Comparison of ENCODE assay signal across 9 mouse cellular contexts in genomic region chr10:119646500-119647439, GRCm38 (mm10).
DNase-seq lines count a peak whose midpoint lies in the region; ATAC-seq and TF ChIP-seq lines count a peak whose summit lies in the region.
"Had no signal": no experiment of that assay in that cellular context is flagged by ENCODE, and none has a peak within 500 bp of the region (broad histone marks: within the 10 kb centered on the region; RNA-seq: fewer than 3 reads in every experiment).

No protein-coding gene starts in this region.

- TF ChIP-seq CTCF in midbrain, postnatal 0 days (IDR thresholded peaks at IDR 0.05) = peak; percentile 97

- no peaks in the 10 kb centered on the region for H3K27me3 ChIP-seq in midbrain, postnatal 0 days (ENCODE audit: insufficient read depth, low read length)
- H3K27me3 ChIP-seq: megakaryocyte, embryonic 14.5 days had no signal

- DNase-seq in gastrocnemius, adult 18-20 months (ENCODE audit: low spot score) = peak; percentile 6
- DNase-seq in gastrocnemius, postnatal 25 days = no peak
- DNase-seq in Muller cell, postnatal 12 days (ENCODE audit: inconsistent ontology term) = peak; percentile 26
- peak; percentile 70 for DNase-seq in heart, postnatal 4 days
- peak; percentile 73 for DNase-seq in left cerebral cortex, postnatal 4 days
- peak; percentile 78 for DNase-seq in midbrain, postnatal 0 days (ENCODE audit: low spot score)
- DNase-seq in thymus, postnatal 0 days (ENCODE audit: low spot score) = peak; percentile 14

- 0 out of 2 replicates have a peak overlapping the region, but pooled peaks have one; percentile 13 for H3K9ac ChIP-seq in midbrain, postnatal 0 days (replicated peaks; ENCODE audit: low read length, poor library complexity, severe bottlenecking)

- intact Hi-C loops in left cerebral cortex, postnatal 4 days (cut with DNase I) = loop anchor here (5.0 kb wide), 2 partner anchors 131 to 156 kb away; no protein-coding TSS in a partner anchor

- no peaks in the 10 kb centered on the region for H3K9me3 ChIP-seq in midbrain, postnatal 0 days (ENCODE audit: low read length)
- H3K9me3 ChIP-seq: megakaryocyte, embryonic 14.5 days had no signal

- peak; percentile 65; the same call in 1 of the 2 replicates for ATAC-seq in common myeloid progenitor, adult 5-6 weeks (replicated peaks; ENCODE audit: low read depth, poor library complexity, severe bottlenecking)
- ATAC-seq in midbrain, postnatal 0 days (ENCODE audit: low FRiP score) = no peak

- H3K4me2 ChIP-seq in midbrain, postnatal 0 days (ENCODE audit: low read depth, low read length, poor library complexity, severe bottlenecking) = no peak overlapping the region

- H3K27ac ChIP-seq in midbrain, postnatal 0 days (ENCODE audit: low read depth, low read length) = no peak overlapping the region

- WGBS in midbrain, postnatal 0 days = 61% methylated on average over 29 of the region's 29 CpGs

- peaks cover 4% of the 10 kb centered on the region; the same call in 1 of the 2 replicates for H3K4me1 ChIP-seq in midbrain, postnatal 0 days (ENCODE audit: insufficient read depth, low read length)
- H3K4me1 ChIP-seq: megakaryocyte, embryonic 14.5 days had no signal

- H3K4me3 ChIP-seq in midbrain, postnatal 0 days (ENCODE audit: low read depth, low read length) = no peak overlapping the region
- H3K4me3 ChIP-seq: megakaryocyte, embryonic 14.5 days had no signal

- no peaks in the 10 kb centered on the region for H3K36me3 ChIP-seq in midbrain, postnatal 0 days (ENCODE audit: insufficient read depth, low read length)
